Mouse (Mus musculus) embryonic facial prominence, embryonic 11.5 days (tissue): ENCODE measurements around the gene Exoc4. TPM values are rescaled to one million over a fixed set of nuclear protein-coding genes. Genes with fewer than 3 reads are reported as not detected.

Source experiments
- ATAC-seq: fragments of 200-750 bp; cut with Nextera tagmentation; replicated peaks from 2 replicates; pipeline ENCODE4 v1.8.0; 2017; ENCODE audit warnings: low read depth; ENCODE audit not compliant: insufficient number of reproducible peaks, low FRiP score, low TSS enrichment
- DNase-seq: peaks from one replicate; pipeline ENCODE4 v3.0.0-alpha.2; 2015; ENCODE audit warnings: low spot score
- H3K27ac ChIP-seq: fragments of 300-500 bp; sonication (generic); replicated peaks from 2 replicates; pipeline ENCODE4 v1.5.1; 2014; ENCODE audit warnings: mild to moderate bottlenecking, low read depth, low read length, control low read depth
- H3K27me3 ChIP-seq: fragments of 300-500 bp; sonication (generic); 2 replicates; pipeline ENCODE4 v1.6.1; 2014; ENCODE audit warnings: mild to moderate bottlenecking, low read length, moderate library complexity, mixed read lengths; ENCODE audit not compliant: control insufficient read depth, insufficient read depth
- H3K36me3 ChIP-seq: fragments of 300-500 bp; sonication (generic); replicated peaks from 2 replicates; pipeline ENCODE4 v1.6.1; 2014; ENCODE audit warnings: low read depth, mild to moderate bottlenecking, low read length, moderate library complexity, mixed read lengths; ENCODE audit not compliant: control insufficient read depth, insufficient read depth
- H3K4me1 ChIP-seq: fragments of 300-500 bp; sonication (generic); 2 replicates; pipeline ENCODE4 v1.6.1; 2014; ENCODE audit warnings: low read length, mixed read lengths; ENCODE audit not compliant: control insufficient read depth, insufficient read depth
- H3K4me2 ChIP-seq: fragments of 300-500 bp; sonication (generic); 2 replicates; pipeline ENCODE4 v1.6.1; 2014; ENCODE audit warnings: low read depth, mild to moderate bottlenecking, control low read depth, low read length, moderate library complexity
- H3K4me3 ChIP-seq: fragments of 300-500 bp; sonication (generic); 2 replicates; pipeline ENCODE4 v1.5.1; 2014; ENCODE audit warnings: low read depth, low read length, control low read depth
- H3K9ac ChIP-seq: fragments of 300-500 bp; sonication (generic); replicated peaks from 2 replicates; pipeline ENCODE4 v1.6.1; 2014; ENCODE audit warnings: mild to moderate bottlenecking, control low read depth, low read length
- H3K9me3 ChIP-seq: fragments of 300-500 bp; sonication (generic); replicated peaks from 2 replicates; pipeline ENCODE4 v1.6.1; 2016; ENCODE audit warnings: mild to moderate bottlenecking, low read length, inconsistent platforms, mixed read lengths; ENCODE audit not compliant: control insufficient read depth
- WGBS: fragments of 180-500 bp; shearing (Covaris S2); extraction: QIAGEN DNeasy Blood & Tissue Kit; methylation state at CpG from one replicate; pipeline ENCODE4 v1.1.7; 2014; 5-methylcytosine and 5-hydroxymethylcytosine counted together
- polyA plus RNA-seq: library from polyadenylated mRNA; unstranded; fragments of >200 nt; fragmentation: Nextera tagmentation; extraction: Ambion mirVana; gene quantifications from 2 replicates; pipeline ENCODE4 v1.2.1, GENCODE M21; 2014

Exoc4 gene
- polyA plus RNA-seq, 1 experiment from 2014 or later, result 24.8 TPM

GRCm38 (mm10) chr6:33322849-33323248, 74.0 kb downstream of the Exoc4 start:
- no peaks in the 10 kb centered on the region for H3K4me1 ChIP-seq
- 66% methylated on average over 3 of the region's 3 CpGs for WGBS
- H3K27me3 ChIP-seq, result no peaks in the 10 kb centered on the region
- no peak overlapping the region for H3K4me3 ChIP-seq
- H3K27ac ChIP-seq, result no peak overlapping the region
- no peaks in the 10 kb centered on the region for H3K9me3 ChIP-seq
- DNase-seq (no peak), ATAC-seq (no peak)
- no peaks in the 10 kb centered on the region for H3K36me3 ChIP-seq
- no peak overlapping the region for H3K4me2 ChIP-seq
- H3K9ac ChIP-seq, result no peak overlapping the region

DNA sequence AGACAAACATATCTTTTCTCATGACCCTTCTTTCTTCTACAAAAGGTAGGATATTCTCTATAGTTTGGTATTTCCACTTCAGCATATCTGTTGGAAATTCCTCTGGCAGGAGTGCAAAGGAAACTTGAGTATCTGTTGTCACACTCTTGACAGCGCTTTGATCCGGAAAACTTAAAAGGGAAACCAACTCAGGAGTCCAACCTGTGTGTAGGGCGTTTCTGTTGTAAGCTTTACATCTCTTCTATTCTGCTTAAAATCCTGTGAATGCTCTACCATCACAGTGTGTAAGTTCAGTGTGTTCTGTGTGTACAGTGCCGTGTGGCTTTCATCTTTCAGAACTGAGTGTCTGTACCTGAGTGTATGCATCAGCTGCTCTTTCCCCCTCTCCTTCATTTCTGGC, 74.5 kb downstream of the Exoc4 start:
- Histone ChIP-seq H3K9me3 (no peaks in the 10 kb centered on the region), H3K36me3 (no peaks in the 10 kb centered on the region), H3K27ac (no peak overlapping the region), H3K4me1 (no peaks in the 10 kb centered on the region), H3K9ac (no peak overlapping the region), H3K4me3 (no peak overlapping the region), H3K27me3 (no peaks in the 10 kb centered on the region), H3K4me2 (no peak overlapping the region)
- ATAC-seq, result no peak
- 81% methylated on average over 4 of the region's 4 CpGs for WGBS
- no peak for DNase-seq

DNA sequence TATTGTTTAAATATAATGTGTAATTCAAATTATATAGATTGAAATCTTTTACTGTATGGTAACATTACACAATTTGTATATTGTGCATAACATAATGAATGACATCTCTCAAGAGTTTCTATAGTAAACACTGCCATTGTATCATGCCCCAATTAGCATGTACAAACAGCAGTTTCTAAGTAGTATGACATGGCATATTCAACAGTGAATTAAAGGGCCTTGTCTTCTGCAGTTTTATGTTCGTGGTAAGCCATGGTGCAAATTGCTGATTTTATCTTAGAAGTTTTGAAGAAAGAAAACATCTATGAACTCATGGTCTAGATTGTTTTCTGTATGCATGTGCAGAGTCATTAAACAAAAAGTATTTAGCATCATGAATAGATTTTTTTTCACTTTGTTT, 79.4 kb downstream of the Exoc4 start:
- Histone ChIP-seq H3K9ac (no peak overlapping the region), H3K4me2 (no peak overlapping the region), H3K36me3 (no peaks in the 10 kb centered on the region), H3K4me3 (no peak overlapping the region), H3K4me1 (no peaks in the 10 kb centered on the region), H3K27ac (no peak overlapping the region), H3K9me3 (no peaks in the 10 kb centered on the region), H3K27me3 (no peaks in the 10 kb centered on the region)
- DNase-seq (no peak), ATAC-seq (no peak)
- WGBS, result 84% methylated on average over 1 of the region's 1 CpGs

- no peak overlapping the region for H3K4me3 ChIP-seq
- no peaks in the 10 kb centered on the region for H3K36me3 ChIP-seq
- WGBS, result 71% methylated on average over 1 of the region's 1 CpGs
- no peak overlapping the region for H3K4me2 ChIP-seq
- no peaks in the 10 kb centered on the region for H3K9me3 ChIP-seq
- ATAC-seq, result no peak
- H3K27me3 ChIP-seq, result no peaks in the 10 kb centered on the region
- H3K27ac ChIP-seq, result no peak overlapping the region
- DNase-seq, result peak; percentile 22
- H3K9ac ChIP-seq, result no peak overlapping the region
- H3K4me1 ChIP-seq, result no peaks in the 10 kb centered on the region
These were observed 98.3 kb downstream of the Exoc4 start for GRCm38 (mm10) chr6:33347088-33347775.

- H3K27me3 ChIP-seq, result no peaks in the 10 kb centered on the region
- ATAC-seq (no peak), DNase-seq (no peak)
- no peaks in the 10 kb centered on the region for H3K36me3 ChIP-seq
- H3K9ac ChIP-seq, result no peak overlapping the region
- H3K27ac ChIP-seq, result no peak overlapping the region
- no peaks in the 10 kb centered on the region for H3K4me1 ChIP-seq
- no peaks in the 10 kb centered on the region for H3K9me3 ChIP-seq
- WGBS, result 91% methylated on average over 6 of the region's 6 CpGs
- H3K4me2 ChIP-seq, result no peak overlapping the region
- H3K4me3 ChIP-seq, result no peak overlapping the region
These were observed 112.7 kb downstream of the Exoc4 start for GRCm38 (mm10) chr6:33361613-33362012.

- Histone ChIP-seq H3K27ac (no peak overlapping the region), H3K9me3 (no peaks in the 10 kb centered on the region), H3K27me3 (no peaks in the 10 kb centered on the region), H3K9ac (no peak overlapping the region), H3K4me3 (no peak overlapping the region), H3K4me2 (no peak overlapping the region), H3K36me3 (no peaks in the 10 kb centered on the region), H3K4me1 (no peaks in the 10 kb centered on the region)
- 69% methylated on average over 3 of the region's 3 CpGs for WGBS
- no peak for ATAC-seq
- DNase-seq, result no peak
These were observed 131.6 kb downstream of the Exoc4 start for GRCm38 (mm10) chr6:33380517-33380916.

- H3K9ac ChIP-seq, result no peak overlapping the region
- H3K9me3 ChIP-seq, result no peaks in the 10 kb centered on the region
- no peak for DNase-seq
- no peak overlapping the region for H3K4me2 ChIP-seq
- ATAC-seq, result no peak
- no peak overlapping the region for H3K27ac ChIP-seq
- no peak overlapping the region for H3K4me3 ChIP-seq
- no peaks in the 10 kb centered on the region for H3K36me3 ChIP-seq
- 73% methylated on average over 3 of the region's 3 CpGs for WGBS
- H3K27me3 ChIP-seq, result no peaks in the 10 kb centered on the region
- H3K4me1 ChIP-seq, result no peaks in the 10 kb centered on the region
These were observed 133.3 kb downstream of the Exoc4 start for GRCm38 (mm10) chr6:33382176-33382575.

- no peaks in the 10 kb centered on the region for H3K4me1 ChIP-seq
- H3K4me3 ChIP-seq, result no peak overlapping the region
- ATAC-seq, result no peak
- H3K27ac ChIP-seq, result no peak overlapping the region
- no peak overlapping the region for H3K9ac ChIP-seq
- DNase-seq, result peak; percentile 28
- H3K4me2 ChIP-seq, result no peak overlapping the region
- H3K36me3 ChIP-seq, result no peaks in the 10 kb centered on the region
- 74% methylated on average over 2 of the region's 2 CpGs for WGBS
- no peaks in the 10 kb centered on the region for H3K9me3 ChIP-seq
- H3K27me3 ChIP-seq, result no peaks in the 10 kb centered on the region
These were observed 143.1 kb downstream of the Exoc4 start for GRCm38 (mm10) chr6:33392020-33392419.
